Mouse (Mus musculus) regulatory T cell (primary cell): Measurements from ENCODE around the gene Lpcat2b.

ENCODE experiments used
- in situ Hi-C: fragments of 300-600 bp; cut with MboI, MseI; formaldehyde crosslinking; loops from one replicate; pipeline ENCODE4 v1.15.1; 2025; ENCODE audit warnings: high pct_unique_total_duplicates

Gene Lpcat2b

DNA sequence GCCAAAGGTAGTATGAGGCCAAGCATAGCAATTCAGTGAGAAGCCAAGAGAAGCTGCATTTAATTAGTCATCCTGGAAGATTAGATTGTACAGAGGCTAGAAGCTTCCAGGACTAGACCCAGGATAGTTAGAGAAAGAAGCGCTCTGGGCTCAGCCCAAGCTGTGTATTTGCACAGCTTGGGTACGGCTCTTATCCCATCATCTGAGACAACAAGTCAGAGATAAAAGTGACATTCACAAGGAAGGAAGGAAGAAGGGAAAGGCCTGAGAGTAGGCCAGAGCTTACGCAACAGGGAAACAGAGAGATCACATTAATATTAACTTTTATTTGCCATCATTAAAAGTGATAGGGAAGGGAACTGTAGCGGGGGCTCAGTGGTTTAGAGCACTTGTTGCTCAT, 16.6 kb downstream of the Lpcat2b start:
- in situ Hi-C loops: no loop called here

DNA sequence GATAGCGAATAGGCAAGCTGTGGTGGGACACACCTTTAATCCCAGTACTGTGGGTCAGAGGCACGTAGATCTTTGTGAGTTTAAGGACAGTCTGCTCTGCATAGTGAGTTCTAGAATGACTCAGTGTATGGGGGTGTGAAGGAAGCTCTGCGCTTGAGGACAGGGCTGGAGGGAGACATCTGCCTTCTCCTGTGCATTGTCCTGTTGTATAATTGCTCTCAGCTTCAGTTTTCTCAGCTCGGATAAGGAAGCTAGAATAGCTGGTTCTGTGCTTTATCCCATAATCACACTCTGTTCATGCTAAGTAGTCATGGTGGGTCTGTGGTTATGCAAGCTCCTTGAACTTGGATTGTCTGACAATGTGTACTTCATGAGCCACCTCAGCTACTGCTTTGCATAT, 17.4 kb downstream of the Lpcat2b start:
- in situ Hi-C loops: no loop called here

DNA sequence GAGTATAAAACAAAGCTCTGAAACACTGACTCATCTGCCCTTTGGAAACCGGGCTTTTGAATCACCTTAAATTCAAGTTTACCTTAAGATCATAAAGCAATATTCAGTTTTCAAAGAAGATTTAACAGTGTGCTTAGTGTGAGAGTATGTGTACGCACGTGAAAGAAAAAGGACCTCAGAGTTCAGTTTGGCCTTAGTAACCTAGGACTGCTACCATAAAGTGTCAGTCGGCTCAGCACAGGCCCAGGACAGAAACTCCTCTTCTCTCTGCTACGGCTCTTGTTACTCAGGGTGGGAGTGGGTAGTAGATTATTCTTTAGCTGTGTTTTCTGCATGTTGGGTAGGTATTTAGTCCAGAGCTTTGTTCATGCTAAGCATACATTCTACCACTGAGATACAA, 18.3 kb downstream of the Lpcat2b start:
- in situ Hi-C loops: no loop called here

DNA sequence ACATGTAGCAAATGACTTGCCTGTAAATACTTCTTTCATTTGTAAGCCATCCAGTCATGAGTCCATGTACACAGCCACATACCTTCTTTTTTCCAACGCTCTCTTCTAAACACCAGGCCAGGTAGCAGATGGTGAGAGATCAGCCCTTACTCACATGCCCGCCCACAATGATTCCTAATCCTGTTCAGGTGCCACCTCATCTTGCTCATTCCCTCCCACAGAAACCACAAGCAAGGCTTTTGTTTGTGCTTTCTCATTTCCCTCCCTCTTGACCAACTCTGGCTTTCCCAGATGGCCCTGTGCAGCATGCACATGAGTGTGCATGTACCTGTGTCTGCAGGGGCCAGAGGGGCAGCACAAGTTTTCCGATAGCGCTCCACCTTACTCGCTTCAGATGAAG, 18.9 kb downstream of the Lpcat2b start:
- in situ Hi-C loops: no loop called here

DNA sequence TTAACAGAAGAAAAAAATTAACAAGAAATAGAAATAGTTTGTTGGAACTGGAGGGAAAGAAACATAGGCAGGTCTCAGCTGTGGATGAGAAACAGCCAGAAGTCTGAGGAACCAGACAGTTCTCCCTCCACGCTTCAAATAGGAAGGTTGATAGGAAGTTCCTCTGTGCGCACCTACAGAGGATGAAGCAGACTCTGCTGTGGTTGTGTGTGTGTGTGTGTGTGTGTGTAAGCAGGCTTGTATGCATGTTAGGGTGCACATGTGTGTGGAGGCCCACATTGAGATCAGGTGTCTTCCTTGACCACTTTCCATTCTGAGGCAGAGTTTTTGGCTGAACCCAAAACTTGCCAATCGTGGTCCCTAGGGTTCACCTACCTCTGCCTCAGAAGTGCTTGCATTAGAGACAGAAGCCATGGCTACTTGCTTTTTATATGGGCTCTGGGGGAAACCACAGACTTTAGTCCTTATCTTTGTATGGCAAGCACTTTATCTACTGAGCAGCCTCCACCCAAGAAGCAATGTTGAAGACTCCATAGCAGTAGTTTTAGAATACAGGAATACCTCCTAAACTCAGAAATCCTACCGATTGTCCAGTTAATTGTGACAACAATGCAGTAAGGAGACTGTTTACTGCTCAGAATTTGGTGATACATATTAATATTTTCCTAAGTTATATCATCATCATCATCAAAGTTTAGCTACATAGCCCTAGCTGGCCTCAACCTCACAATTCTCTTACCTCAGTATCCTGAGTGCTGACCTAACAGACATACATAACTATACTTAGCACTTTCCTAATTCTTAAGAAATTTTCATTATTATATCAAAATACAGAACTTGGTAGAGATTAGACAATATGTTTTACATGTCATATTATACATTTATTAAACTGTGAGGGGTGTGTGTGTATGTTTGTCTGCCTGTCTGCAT, 31.1 kb downstream of the Lpcat2b start:
- in situ Hi-C loops: no loop called here

DNA sequence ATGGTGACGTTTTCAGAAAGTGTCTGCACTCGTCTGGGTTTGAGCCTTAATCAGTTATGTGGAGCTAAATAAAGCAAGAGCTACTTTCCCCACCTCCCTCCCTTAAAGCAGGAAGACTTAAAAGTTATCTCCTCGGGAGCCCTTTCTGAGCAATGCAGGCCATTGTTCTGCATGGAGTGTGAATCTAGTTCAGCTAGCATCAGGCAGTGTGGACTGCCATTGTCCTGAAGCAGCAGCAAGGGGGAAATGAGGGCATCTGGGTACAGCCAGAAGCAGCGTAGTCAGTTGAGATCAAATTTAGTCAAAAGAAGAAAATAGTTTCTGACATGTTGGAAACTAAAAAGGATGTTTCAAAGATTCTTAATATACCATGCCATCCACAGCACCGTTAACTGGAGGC, 35.2 kb downstream of the Lpcat2b start:
- in situ Hi-C loops: no loop called here

DNA sequence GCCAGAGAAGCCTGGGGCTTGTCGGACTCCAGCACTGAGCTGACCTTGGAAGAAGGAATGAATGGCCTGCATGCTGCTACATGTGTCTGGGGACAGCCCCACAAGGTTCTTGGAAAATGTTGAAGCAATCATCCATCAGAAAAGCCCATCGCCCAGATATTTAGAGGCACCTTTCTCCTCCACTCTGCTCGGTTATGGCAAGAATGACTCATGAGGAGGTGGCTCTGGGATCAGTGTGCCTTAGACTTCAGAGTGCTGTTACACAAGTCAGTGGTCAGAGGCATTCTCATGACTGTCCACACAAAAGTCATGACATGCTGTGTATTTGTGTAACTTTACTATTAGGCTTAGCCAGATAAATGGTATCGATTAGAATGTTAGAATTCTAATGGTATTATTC, 35.7 kb downstream of the Lpcat2b start:
- in situ Hi-C loops: no loop called here

DNA sequence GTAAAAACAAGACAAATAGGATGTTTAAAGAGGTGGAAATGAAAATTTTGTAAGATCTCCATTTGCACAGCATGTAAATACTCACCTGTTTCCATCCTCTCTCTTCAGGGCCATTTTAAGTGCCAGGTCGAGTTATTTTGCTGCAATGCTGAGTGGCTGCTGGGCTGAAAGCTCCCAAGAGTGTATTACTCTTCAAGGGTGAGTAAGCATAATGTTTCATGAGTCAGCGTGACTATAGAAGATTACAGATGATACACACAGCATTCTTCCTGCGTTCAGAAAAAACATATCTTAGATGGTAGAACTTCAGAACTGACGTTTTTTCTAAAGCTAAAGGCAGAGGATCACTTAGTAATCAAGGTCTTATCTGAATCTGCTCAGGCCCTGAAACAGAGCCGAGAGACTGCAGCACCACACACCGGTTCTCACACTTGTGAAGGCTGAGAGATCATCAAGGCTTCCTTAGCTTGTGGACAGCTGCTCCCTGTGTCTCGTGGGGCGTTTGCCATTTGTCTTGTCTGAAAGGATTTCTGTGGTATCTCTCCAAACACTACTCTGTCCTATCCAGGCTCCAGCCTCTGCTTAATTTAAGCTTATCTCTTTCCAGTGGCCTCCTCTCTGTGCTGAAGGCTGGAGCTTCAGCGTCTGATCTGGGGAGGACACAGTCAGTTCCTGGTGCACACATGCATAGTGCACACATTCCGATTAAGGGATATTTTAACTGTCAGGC, 39.4 kb downstream of the Lpcat2b start:
- in situ Hi-C loops: no loop called here

DNA sequence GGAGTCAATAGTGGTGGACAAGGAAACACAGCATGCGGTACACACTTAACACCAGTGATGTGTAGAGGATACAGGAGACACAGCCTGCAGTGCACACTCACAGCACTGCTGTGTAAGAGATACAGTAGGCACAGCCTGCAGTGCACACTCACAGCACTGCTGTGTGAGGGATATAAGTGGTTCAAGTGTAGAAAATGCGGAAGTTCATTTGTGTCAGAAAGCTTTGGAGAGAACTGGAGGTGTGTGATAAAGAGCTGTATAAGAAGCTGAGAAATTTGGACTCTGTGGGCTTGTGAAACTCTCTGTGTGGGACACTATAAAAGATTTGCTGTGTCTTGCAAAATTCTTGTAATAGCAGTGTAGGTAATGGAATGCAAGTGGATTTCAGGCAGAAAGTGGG, 48.8 kb downstream of the Lpcat2b start:
- in situ Hi-C loops: no loop called here
